Mouse (Mus musculus) heart, embryonic 14.5 days (tissue): ENCODE results near the gene Ddhd1. TPM values are rescaled to one million over a fixed set of nuclear protein-coding genes. Genes with fewer than 3 reads are reported as not detected.
"Not testable (repeated sequence)": the region's sequence is repeated elsewhere in the genome, so short reads cannot be mapped to it uniquely, and the experiment has no call there.

Experiments used
- ATAC-seq: fragments of 200-750 bp; cut with Nextera tagmentation; 2 replicates; pipeline ENCODE4 v1.8.0; 2017; ENCODE audit warnings: low read depth, moderate TSS enrichment; ENCODE audit not compliant: insufficient number of reproducible peaks, insufficient read depth, low FRiP score
- H3K27ac ChIP-seq, 2 experiments: fragments of 200-500 bp in 1 of 2; fragments of 300-500 bp in 1 of 2; sonication (generic) in 1 of 2; replicated peaks in 1 of 2; 2 replicates each; pipeline ENCODE4 v1.5.1; 2012 to 2014; ENCODE audit warnings: low read depth in 2 of 2, low read length in 2 of 2, control low read depth in 1 of 2, mild to moderate bottlenecking in 1 of 2, mixed read lengths in 1 of 2; ENCODE audit not compliant: control insufficient read depth in 1 of 2, insufficient read depth in 1 of 2
- H3K27me3 ChIP-seq: fragments of 300-500 bp; sonication (generic); 2 replicates; pipeline ENCODE4 v1.6.1; 2014; ENCODE audit warnings: mild to moderate bottlenecking, low read length, control low read depth; ENCODE audit not compliant: control insufficient read depth, insufficient read depth
- H3K36me3 ChIP-seq: fragments of 300-500 bp; sonication (generic); 2 replicates; pipeline ENCODE4 v1.6.1; 2014; ENCODE audit warnings: mild to moderate bottlenecking, control low read depth, low read length, mixed read lengths; ENCODE audit not compliant: control insufficient read depth, insufficient read depth
- H3K4me1 ChIP-seq, 2 experiments: fragments of 200-500 bp in 1 of 2; fragments of 300-500 bp in 1 of 2; sonication (generic) in 1 of 2; 2 replicates each; pipeline ENCODE4 v1.6.1; 2012 to 2014; ENCODE audit warnings: low read length in 2 of 2, control low read depth in 1 of 2, mixed read lengths in 1 of 2; ENCODE audit not compliant: control insufficient read depth in 2 of 2, insufficient read depth in 2 of 2
- H3K4me2 ChIP-seq: fragments of 300-500 bp; sonication (generic); 2 replicates; pipeline ENCODE4 v1.6.1; 2014; ENCODE audit warnings: mild to moderate bottlenecking, low read length
- H3K4me3 ChIP-seq, 2 experiments: fragments of 200-500 bp in 1 of 2; fragments of 300-500 bp in 1 of 2; sonication (generic) in 1 of 2; 2 replicates each; pipeline ENCODE4 v1.5.1; 2012 to 2014; ENCODE audit warnings: low read length in 2 of 2, mild to moderate bottlenecking in 2 of 2, control low read depth in 1 of 2, low read depth in 1 of 2, moderate library complexity in 1 of 2; ENCODE audit not compliant: control insufficient read depth in 1 of 2, insufficient read depth in 1 of 2
- H3K9ac ChIP-seq: fragments of 300-500 bp; sonication (generic); 2 replicates; pipeline ENCODE4 v1.6.1; 2014; ENCODE audit warnings: mild to moderate bottlenecking, low read length
- H3K9me3 ChIP-seq: fragments of 300-500 bp; sonication (generic); 2 replicates; pipeline ENCODE4 v1.6.1; 2016; ENCODE audit warnings: low read length, control low read depth; ENCODE audit not compliant: control insufficient read depth
- WGBS: fragments of 180-500 bp; shearing (Covaris S2); extraction: QIAGEN DNeasy Blood & Tissue Kit; methylation state at CpG from one replicate; pipeline ENCODE4 v1.1.7; 2014; 5-methylcytosine and 5-hydroxymethylcytosine counted together
- polyA plus RNA-seq: library from polyadenylated mRNA; unstranded; fragments of >200 nt; fragmentation: Nextera tagmentation; extraction: Ambion mirVana; gene quantifications from 2 replicates; pipeline ENCODE4 v1.2.1, GENCODE M21; 2014

Ddhd1 gene
- polyA plus RNA-seq, 1 experiment from 2014 or later, result 13.8 TPM

DNA sequence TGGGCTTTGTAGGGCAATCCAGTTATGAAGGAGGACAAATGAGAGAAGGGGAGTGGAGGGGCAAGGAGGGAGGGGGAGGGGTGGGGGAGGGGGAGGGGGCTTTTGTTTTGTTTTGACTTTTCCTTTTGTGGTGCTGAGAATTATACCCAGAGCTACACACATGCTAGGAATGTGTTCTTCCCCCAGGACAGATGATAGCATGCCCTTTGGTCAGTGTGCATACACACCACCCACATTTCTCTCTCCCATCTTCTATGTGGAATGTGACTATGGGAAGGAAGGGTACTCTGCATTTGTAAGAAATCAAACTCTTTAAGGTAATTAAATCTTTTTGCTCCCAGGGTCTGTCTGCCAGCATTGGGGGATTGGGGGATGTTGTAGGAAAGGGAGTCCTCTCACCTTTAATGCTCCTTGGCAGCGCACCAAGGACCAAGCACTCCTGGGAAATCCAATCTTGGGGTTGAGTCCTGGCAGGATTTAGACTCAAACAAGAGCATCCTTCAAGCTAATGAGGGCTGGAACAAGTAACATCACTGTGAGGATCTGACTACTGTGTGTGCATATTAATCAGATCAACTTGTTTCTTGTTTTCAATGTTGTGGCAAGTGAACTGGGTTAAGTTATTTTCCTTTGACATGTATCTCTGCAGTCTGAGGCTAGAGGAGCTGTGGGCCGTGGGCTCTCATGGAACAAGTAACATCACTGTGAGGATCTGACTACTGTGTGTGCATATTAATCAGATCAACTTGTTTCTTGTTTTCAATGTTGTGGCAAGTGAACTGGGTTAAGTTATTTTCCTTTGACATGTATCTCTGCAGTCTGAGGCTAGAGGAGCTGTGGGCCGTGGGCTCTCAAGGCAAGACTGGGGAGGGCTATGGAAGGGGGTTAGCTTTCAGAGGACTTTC is 76.8 kb downstream of the Ddhd1 start:
- not testable (repeated sequence) for H3K4me2 ChIP-seq, H3K36me3 ChIP-seq, H3K9ac ChIP-seq, H3K9me3 ChIP-seq, H3K4me1 ChIP-seq, ATAC-seq, H3K27ac ChIP-seq, H3K27me3 ChIP-seq, H3K4me3 ChIP-seq
- 88% methylated on average over 3 of the region's 3 CpGs for WGBS

GRCm38 (mm10) chr14:45566066-45566937 is 91.6 kb downstream of the Ddhd1 start:
- no peaks in the 10 kb centered on the region for H3K36me3 ChIP-seq
- H3K9ac ChIP-seq, result peak overlapping the region; percentile 63
- peak overlapping the region; percentile 67 for H3K4me2 ChIP-seq
- WGBS, result 20% methylated on average over 27 of the region's 33 CpGs
- peak overlapping the region; percentile 93 for H3K27ac ChIP-seq
- peaks cover 16 to 31% of the 10 kb centered on the region in 2 experiments for H3K4me1 ChIP-seq
- H3K27me3 ChIP-seq, result no peaks in the 10 kb centered on the region
- H3K9me3 ChIP-seq, result no peaks in the 10 kb centered on the region
- peak overlapping the region; percentile 37 to 42 for H3K4me3 ChIP-seq
- ATAC-seq, result no peak

DNA sequence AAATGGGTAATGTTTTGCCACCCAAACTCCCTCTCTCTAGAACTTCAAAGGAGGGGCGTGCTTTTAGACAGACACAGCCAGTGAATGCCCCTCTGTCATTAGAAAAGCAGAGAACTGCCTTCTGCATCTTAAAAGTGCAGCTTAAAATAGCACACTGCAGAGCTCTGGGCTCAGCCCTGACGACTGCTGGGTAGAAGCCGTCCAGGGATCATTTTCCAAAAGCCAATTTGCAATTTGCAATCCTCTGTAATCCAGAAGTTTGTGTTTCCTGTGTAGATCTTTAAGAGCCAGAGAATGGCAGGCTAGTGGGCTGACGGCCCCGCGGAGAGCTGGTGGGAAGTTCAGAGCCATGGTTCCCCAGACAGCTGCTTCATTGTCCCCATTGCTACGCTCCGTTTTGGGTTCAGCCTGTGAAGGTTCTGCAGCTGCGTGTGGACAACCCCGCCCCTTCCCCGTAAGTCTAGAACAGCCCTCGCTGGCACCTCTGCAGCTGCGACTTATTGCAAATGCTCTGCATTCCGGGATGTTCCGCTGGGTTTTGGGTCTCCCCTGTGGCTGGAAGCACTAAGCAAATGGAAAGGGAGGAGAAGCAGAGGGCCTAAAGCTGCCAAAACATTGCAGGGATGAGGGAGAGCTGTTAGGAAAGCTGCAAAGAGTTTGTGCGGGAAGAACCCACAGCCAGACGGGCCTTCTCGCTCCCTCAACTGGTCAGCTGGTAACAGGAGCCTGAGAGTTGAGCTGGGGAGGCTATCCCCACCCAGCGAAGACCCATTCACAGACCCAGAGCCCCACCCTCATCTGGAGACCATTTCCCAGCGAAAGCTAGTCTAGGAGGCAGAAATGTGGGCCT is 92.5 kb downstream of the Ddhd1 start:
- peak overlapping the region; percentile 63 for H3K9ac ChIP-seq
- ATAC-seq, result 0 out of 2 replicates have a peak, but pooled peaks have one; percentile 29
- H3K36me3 ChIP-seq, result no peaks in the 10 kb centered on the region
- peak overlapping the region; percentile 67 for H3K4me2 ChIP-seq
- H3K9me3 ChIP-seq, result no peaks in the 10 kb centered on the region
- WGBS, result 6% methylated on average over 20 of the region's 20 CpGs
- peaks cover 16 to 31% of the 10 kb centered on the region in 2 experiments for H3K4me1 ChIP-seq
- peak overlapping the region; percentile 21 to 28 for H3K4me3 ChIP-seq
- H3K27ac ChIP-seq, result peak overlapping the region; percentile 93
- no peaks in the 10 kb centered on the region for H3K27me3 ChIP-seq

GRCm38 (mm10) chr14:45563577-45563976 is 94.4 kb downstream of the Ddhd1 start:
- WGBS, result 57% methylated on average over 1 of the region's 1 CpGs
- Histone ChIP-seq H3K27ac (peak overlapping the region; percentile 52 to 93), H3K36me3 (no peaks in the 10 kb centered on the region), H3K4me1 (peaks cover 16 to 31% of the 10 kb centered on the region in 2 experiments), H3K9ac (no peak overlapping the region), H3K4me2 (peak overlapping the region; percentile 23; the same call in 1 of the 2 replicates), H3K4me3 (no peak overlapping the region), H3K9me3 (no peaks in the 10 kb centered on the region), H3K27me3 (no peaks in the 10 kb centered on the region)
- peak; percentile 75 for ATAC-seq

GRCm38 (mm10) chr14:45561681-45562080 is 96.3 kb downstream of the Ddhd1 start:
- WGBS, result 68% methylated on average over 6 of the region's 6 CpGs

GRCm38 (mm10) chr14:45559018-45559417 is 98.9 kb downstream of the Ddhd1 start:
- Histone ChIP-seq H3K9me3 (no peaks in the 10 kb centered on the region), H3K36me3 (no peaks in the 10 kb centered on the region), H3K4me1 (peaks cover 11 to 14% of the 10 kb centered on the region in 2 experiments), H3K4me3 (no peak overlapping the region), H3K9ac (no peak overlapping the region), H3K27ac (no peak overlapping the region), H3K4me2 (no peak overlapping the region), H3K27me3 (no peaks in the 10 kb centered on the region)
- WGBS, result 71% methylated on average over 1 of the region's 1 CpGs
- ATAC-seq, result no peak

More at GRCm38 (mm10) chr14:45561681-45562080, 96.3 kb downstream of the Ddhd1 start:
- no peak overlapping the region for H3K4me2 ChIP-seq
- H3K9ac ChIP-seq, result no peak overlapping the region
- no peak overlapping the region for H3K4me3 ChIP-seq
- 0 out of 4 replicates have a peak overlapping the region, but pooled peaks of 1 of the 2 experiments have one; percentile 26 for H3K27ac ChIP-seq
- H3K4me1 ChIP-seq, result peaks cover 16 to 31% of the 10 kb centered on the region in 2 experiments
- no peaks in the 10 kb centered on the region for H3K9me3 ChIP-seq
- no peaks in the 10 kb centered on the region for H3K36me3 ChIP-seq
- H3K27me3 ChIP-seq, result no peaks in the 10 kb centered on the region
- no peak for ATAC-seq

DNA sequence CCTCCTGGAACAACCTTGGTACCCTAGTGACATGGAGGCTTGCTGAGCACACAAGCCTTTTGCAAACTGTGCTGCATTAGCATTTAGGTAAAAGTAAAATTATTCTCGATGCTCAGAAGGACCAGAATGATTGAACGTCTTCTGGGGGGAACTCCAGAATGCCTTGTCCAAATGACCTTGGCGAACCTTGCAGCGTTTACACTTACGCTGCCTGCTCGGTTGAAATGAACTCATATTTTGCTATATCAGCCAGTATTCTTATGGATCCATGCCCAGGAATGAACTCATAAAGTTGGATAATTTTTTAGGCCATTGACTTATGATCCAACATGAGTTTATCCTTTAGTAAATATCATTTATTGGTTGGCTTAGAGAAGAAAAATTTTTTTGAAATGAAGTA is 103.6 kb downstream of the Ddhd1 start:
- H3K9me3 ChIP-seq, result no peaks in the 10 kb centered on the region
- H3K4me2 ChIP-seq, result no peak overlapping the region
- 86% methylated on average over 6 of the region's 6 CpGs for WGBS
- H3K9ac ChIP-seq, result no peak overlapping the region
- no peaks in the 10 kb centered on the region for H3K27me3 ChIP-seq
- no peak for ATAC-seq
- peaks cover 10 to 11% of the 10 kb centered on the region in 2 experiments for H3K4me1 ChIP-seq
- H3K36me3 ChIP-seq, result no peaks in the 10 kb centered on the region
- H3K4me3 ChIP-seq, result no peak overlapping the region
- peak overlapping the region; percentile 5 to 43; a peak in 1 of 4 replicates for H3K27ac ChIP-seq
